Mouse (Mus musculus): ENCODE data around the gene Dnmt3a. TPM values are rescaled to one million over a fixed set of nuclear protein-coding genes. Genes with fewer than 3 reads are reported as not detected.

Gene Dnmt3a
- polyA plus RNA-seq, 1 experiment from 2014 or later = 53.8 TPM

GRCm38 (mm10) chr12:3894525-3894924 lies 88.7 kb downstream of the Dnmt3a start:
- no peak for ATAC-seq
- Histone ChIP-seq H3K4me1 (ENCODE audit: control insufficient read depth, insufficient read depth, low read length) (peaks cover 45% of the 10 kb centered on the region), H3K9ac (ENCODE audit: low read depth, low read length) (no peak overlapping the region), H3K27ac (ENCODE audit: low read length) (no peak overlapping the region), H3K4me2 (ENCODE audit: low read depth, low read length) (no peak overlapping the region), H3K36me3 (ENCODE audit: control insufficient read depth, insufficient read depth, low read length) (peaks cover 28% of the 10 kb centered on the region), H3K27me3 (replicated peaks; ENCODE audit: control insufficient read depth, insufficient read depth, low read length) (no peaks in the 10 kb centered on the region), H3K4me3 (ENCODE audit: low read length) (no peak overlapping the region), H3K9me3 (ENCODE audit: control insufficient read depth, low read length) (no peaks in the 10 kb centered on the region)
- WGBS = 76% methylated on average over 7 of the region's 7 CpGs

GRCm38 (mm10) chr12:3897057-3897545 lies 91.3 kb downstream of the Dnmt3a start:
- Histone ChIP-seq H3K9me3 (ENCODE audit: control insufficient read depth, low read length) (no peaks in the 10 kb centered on the region), H3K36me3 (ENCODE audit: control insufficient read depth, insufficient read depth, low read length) (peaks cover 45% of the 10 kb centered on the region), H3K27ac (ENCODE audit: low read length) (no peak overlapping the region), H3K4me3 (ENCODE audit: low read length) (no peak overlapping the region), H3K4me2 (ENCODE audit: low read depth, low read length) (no peak overlapping the region), H3K4me1 (ENCODE audit: control insufficient read depth, insufficient read depth, low read length) (peaks cover 25% of the 10 kb centered on the region), H3K9ac (ENCODE audit: low read depth, low read length) (no peak overlapping the region), H3K27me3 (replicated peaks; ENCODE audit: control insufficient read depth, insufficient read depth, low read length) (no peaks in the 10 kb centered on the region)
- 89% methylated on average over 9 of the region's 9 CpGs for WGBS
- no peak for ATAC-seq

GRCm38 (mm10) chr12:3898811-3899210 lies 93.0 kb downstream of the Dnmt3a start:
- H3K9me3 ChIP-seq (ENCODE audit: control insufficient read depth, low read length) = no peaks in the 10 kb centered on the region
- ATAC-seq = no peak
- H3K4me1 ChIP-seq (ENCODE audit: control insufficient read depth, insufficient read depth, low read length) = peaks cover 8% of the 10 kb centered on the region
- H3K36me3 ChIP-seq (ENCODE audit: control insufficient read depth, insufficient read depth, low read length) = peaks cover 56% of the 10 kb centered on the region
- WGBS = 93% methylated on average over 2 of the region's 2 CpGs
- no peak overlapping the region for H3K4me3 ChIP-seq (ENCODE audit: low read length)
- no peak overlapping the region for H3K27ac ChIP-seq (ENCODE audit: low read length)
- no peak overlapping the region for H3K4me2 ChIP-seq (ENCODE audit: low read depth, low read length)
- H3K27me3 ChIP-seq (replicated peaks; ENCODE audit: control insufficient read depth, insufficient read depth, low read length) = no peaks in the 10 kb centered on the region
- no peak overlapping the region for H3K9ac ChIP-seq (ENCODE audit: low read depth, low read length)

GRCm38 (mm10) chr12:3905436-3905835 lies 99.6 kb downstream of the Dnmt3a start:
- H3K9me3 ChIP-seq (ENCODE audit: control insufficient read depth, low read length) = no peaks in the 10 kb centered on the region
- no peaks in the 10 kb centered on the region for H3K27me3 ChIP-seq (replicated peaks; ENCODE audit: control insufficient read depth, insufficient read depth, low read length)
- no peak overlapping the region for H3K27ac ChIP-seq (ENCODE audit: low read length)
- ATAC-seq = no peak
- no peak overlapping the region for H3K4me2 ChIP-seq (ENCODE audit: low read depth, low read length)
- WGBS = 92% methylated on average over 9 of the region's 9 CpGs
- no peaks in the 10 kb centered on the region for H3K4me1 ChIP-seq (ENCODE audit: control insufficient read depth, insufficient read depth, low read length)
- no peak overlapping the region for H3K4me3 ChIP-seq (ENCODE audit: low read length)
- H3K9ac ChIP-seq (ENCODE audit: low read depth, low read length) = no peak overlapping the region
- H3K36me3 ChIP-seq (ENCODE audit: control insufficient read depth, insufficient read depth, low read length) = peaks cover 37% of the 10 kb centered on the region

- Histone ChIP-seq H3K9me3 (ENCODE audit: control insufficient read depth, low read length) (no peaks in the 10 kb centered on the region), H3K36me3 (ENCODE audit: control insufficient read depth, insufficient read depth, low read length) (peaks cover 35% of the 10 kb centered on the region), H3K9ac (ENCODE audit: low read depth, low read length) (no peak overlapping the region), H3K27me3 (replicated peaks; ENCODE audit: control insufficient read depth, insufficient read depth, low read length) (no peaks in the 10 kb centered on the region), H3K4me1 (ENCODE audit: control insufficient read depth, insufficient read depth, low read length) (no peaks in the 10 kb centered on the region), H3K4me2 (ENCODE audit: low read depth, low read length) (no peak overlapping the region), H3K27ac (ENCODE audit: low read length) (0 out of 2 replicates have a peak overlapping the region, but pooled peaks have one; percentile 9), H3K4me3 (ENCODE audit: low read length) (no peak overlapping the region)
- no peak for ATAC-seq
Measured at GRCm38 (mm10) chr12:3906308-3906707, 100.5 kb downstream of the Dnmt3a start.

- Histone ChIP-seq H3K9me3 (ENCODE audit: control insufficient read depth, low read length) (no peaks in the 10 kb centered on the region), H3K36me3 (ENCODE audit: control insufficient read depth, insufficient read depth, low read length) (peaks cover 29% of the 10 kb centered on the region), H3K4me1 (ENCODE audit: control insufficient read depth, insufficient read depth, low read length) (no peaks in the 10 kb centered on the region), H3K4me3 (ENCODE audit: low read length) (no peak overlapping the region), H3K27ac (ENCODE audit: low read length) (no peak overlapping the region), H3K4me2 (ENCODE audit: low read depth, low read length) (no peak overlapping the region), H3K9ac (ENCODE audit: low read depth, low read length) (no peak overlapping the region), H3K27me3 (replicated peaks; ENCODE audit: control insufficient read depth, insufficient read depth, low read length) (no peaks in the 10 kb centered on the region)
- no peak for ATAC-seq
- 78% methylated on average over 4 of the region's 4 CpGs for WGBS
Measured at GRCm38 (mm10) chr12:3907008-3907407, 101.2 kb downstream of the Dnmt3a start.

- WGBS = 74% methylated on average over 13 of the region's 13 CpGs
- Histone ChIP-seq H3K4me3 (ENCODE audit: low read length) (no peak overlapping the region), H3K9ac (ENCODE audit: low read depth, low read length) (no peak overlapping the region), H3K9me3 (ENCODE audit: control insufficient read depth, low read length) (no peaks in the 10 kb centered on the region), H3K4me2 (ENCODE audit: low read depth, low read length) (no peak overlapping the region), H3K36me3 (ENCODE audit: control insufficient read depth, insufficient read depth, low read length) (peaks cover 25% of the 10 kb centered on the region; the same call in 1 of the 2 replicates), H3K27ac (ENCODE audit: low read length) (no peak overlapping the region), H3K27me3 (replicated peaks; ENCODE audit: control insufficient read depth, insufficient read depth, low read length) (no peaks in the 10 kb centered on the region), H3K4me1 (ENCODE audit: control insufficient read depth, insufficient read depth, low read length) (no peaks in the 10 kb centered on the region)
- ATAC-seq = no peak
Measured at GRCm38 (mm10) chr12:3907418-3907817, 101.6 kb downstream of the Dnmt3a start.

- WGBS = 67% methylated on average over 10 of the region's 10 CpGs
- Histone ChIP-seq H3K27ac (ENCODE audit: low read length) (no peak overlapping the region), H3K4me2 (ENCODE audit: low read depth, low read length) (no peak overlapping the region), H3K36me3 (ENCODE audit: control insufficient read depth, insufficient read depth, low read length) (peaks cover 13% of the 10 kb centered on the region), H3K27me3 (replicated peaks; ENCODE audit: control insufficient read depth, insufficient read depth, low read length) (no peaks in the 10 kb centered on the region), H3K4me1 (ENCODE audit: control insufficient read depth, insufficient read depth, low read length) (no peaks in the 10 kb centered on the region), H3K4me3 (ENCODE audit: low read length) (no peak overlapping the region), H3K9ac (ENCODE audit: low read depth, low read length) (no peak overlapping the region), H3K9me3 (ENCODE audit: control insufficient read depth, low read length) (no peaks in the 10 kb centered on the region)
- ATAC-seq = 0 out of 2 replicates have a peak, but pooled peaks have one; percentile 25
Measured at GRCm38 (mm10) chr12:3910466-3911093, 104.8 kb downstream of the Dnmt3a start.

GRCm38 (mm10) chr12:3911831-3912348 lies 106.1 kb downstream of the Dnmt3a start:
- H3K27ac ChIP-seq (ENCODE audit: low read length) = 0 out of 2 replicates have a peak overlapping the region, but pooled peaks have one; percentile 11
- no peak overlapping the region for H3K9ac ChIP-seq (ENCODE audit: low read depth, low read length)
- no peaks in the 10 kb centered on the region for H3K27me3 ChIP-seq (replicated peaks; ENCODE audit: control insufficient read depth, insufficient read depth, low read length)
- no peaks in the 10 kb centered on the region for H3K4me1 ChIP-seq (ENCODE audit: control insufficient read depth, insufficient read depth, low read length)
- WGBS = 92% methylated on average over 7 of the region's 7 CpGs
- no peak overlapping the region for H3K4me2 ChIP-seq (ENCODE audit: low read depth, low read length)
- no peaks in the 10 kb centered on the region for H3K9me3 ChIP-seq (ENCODE audit: control insufficient read depth, low read length)
- no peak for ATAC-seq
- no peak overlapping the region for H3K4me3 ChIP-seq (ENCODE audit: low read length)
- peaks cover 10% of the 10 kb centered on the region for H3K36me3 ChIP-seq (ENCODE audit: control insufficient read depth, insufficient read depth, low read length)
